Mouse (Mus musculus): ENCODE results near the gene Grip1.

- TF ChIP-seq EP300 (IDR thresholded peaks at IDR 0.05; ENCODE audit: insufficient read depth, low read depth, low read length) (no peak), POLR2A (IDR thresholded peaks at IDR 0.05; ENCODE audit: insufficient read depth, low read depth, low read length) (no peak)
These were observed 48.5 kb upstream of the Grip1 start for GRCm38 (mm10) chr10:119405103-119405502.
